Mouse (Mus musculus) cerebellum, adult 2 months (tissue): ENCODE measurements around the gene Elf1.

Experiments used
- CTCF ChIP-seq: fragments of 200-500 bp; IDR thresholded peaks from 2 replicates; pipeline ENCODE4 v1.5.1; 2011; ENCODE audit warnings: low read depth, mild to moderate bottlenecking, control low read depth, low read length, moderate library complexity, borderline replicate concordance; ENCODE audit not compliant: insufficient read depth
- POLR2A ChIP-seq: fragments of 200-500 bp; IDR thresholded peaks from 2 replicates; pipeline ENCODE4 v1.6.1; 2011; ENCODE audit warnings: low read length, control low read depth, borderline replicate concordance; ENCODE audit not compliant: insufficient read depth

DNA sequence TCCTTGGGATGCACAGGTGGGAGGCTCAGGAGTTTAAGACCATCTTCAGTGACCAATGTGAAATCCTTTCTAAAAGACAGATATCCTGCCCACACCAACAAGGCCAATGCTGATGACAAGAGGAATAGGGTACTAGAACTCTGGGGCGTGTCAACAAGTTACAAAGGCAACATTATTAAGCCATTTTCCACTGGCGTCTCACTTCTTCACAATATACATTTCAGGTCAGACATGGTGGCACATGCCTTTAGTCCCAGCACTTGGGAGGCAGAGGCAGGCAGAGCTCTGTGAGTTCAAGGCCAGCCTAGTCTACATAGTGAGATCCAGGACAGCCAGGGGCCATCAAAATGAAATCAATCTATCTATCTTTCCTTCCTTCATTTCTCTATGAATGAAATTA lies 7.6 kb upstream of the Elf1 start:
- TF ChIP-seq CTCF (no peak), POLR2A (no peak)
